Mouse (Mus musculus) Patski (cell line): ENCODE data around the gene Syndig1. TPM values are rescaled to one million over a fixed set of nuclear protein-coding genes. Genes with fewer than 3 reads are reported as not detected.

Experiments
- ATAC-seq: fragments of 100-300 bp; one replicate; pipeline ENCODE4 v1.8.0; 2021
- CTCF ChIA-PET: fragments of 350-600 bp; sonication (Branson Sonifier 250); formaldehyde crosslinking; loops from one replicate; lab custom pipeline; 2022; ENCODE audit warnings: inconsistent platforms; lab: Charles Lee
- POLR2A ChIA-PET: fragments of 350-600 bp; sonication (Branson Sonifier 250); formaldehyde crosslinking; loops from one replicate; lab custom pipeline; 2022; ENCODE audit warnings: antibody characterized with exemption, inconsistent platforms; lab: Charles Lee
- DNase-seq: peaks from one replicate; pipeline ENCODE4 v3.0.0-alpha.2; 2011; ENCODE audit warnings: low read depth, low spot score
- H3K27me3 ChIP-seq: fragments of 371-371 bp; one replicate; pipeline ENCODE4 v1.5.1; 2021
- CTCF ChIP-seq: fragments of 100-300 bp; IDR thresholded peaks from one replicate; pipeline ENCODE4 v1.5.1; 2021
- in situ Hi-C: fragments of 300-500 bp; cut with MboI; formaldehyde crosslinking; loops from 3 replicates; pipeline ENCODE4 v1.11.1; 2018; ENCODE audit warnings: low pct_unique_long_range_greater_than_20kb, mixed read lengths
- polyA plus RNA-seq: library from polyadenylated mRNA; unstranded; gene quantifications from one replicate; pipeline ENCODE4 v1.2.3, GENCODE M21; 2021

Syndig1 gene
- polyA plus RNA-seq, 1 experiment from 2014 or later = 0.04 TPM

DNA sequence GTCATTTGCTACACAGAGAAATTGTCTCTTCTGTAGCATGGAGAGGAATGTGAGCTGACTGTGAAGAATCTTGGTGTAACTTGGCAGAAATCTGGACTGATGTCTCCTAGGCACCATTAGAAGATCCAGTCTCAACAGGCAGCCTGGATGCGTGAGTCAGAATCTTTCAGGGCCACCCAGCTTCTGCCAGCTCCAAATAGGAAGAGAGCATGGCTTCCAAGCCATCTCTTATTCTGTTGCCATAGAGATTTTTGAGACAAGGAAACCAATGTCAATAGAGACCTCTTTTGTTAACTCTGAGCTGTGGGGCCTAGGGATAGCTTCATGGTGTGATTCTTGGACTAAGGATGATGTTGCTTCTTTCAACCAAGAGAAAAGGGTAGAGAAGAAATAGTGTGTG, 151.4 kb downstream of the Syndig1 start:
- ChIA-PET POLR2A (no interaction called here), CTCF (interaction anchor here (1.1 to 1.6 kb wide), 2 partner anchors 61 to 329 kb away, joined by 3 read pairs; no protein-coding TSS in a partner anchor)
- TF ChIP-seq CTCF = no peak
- in situ Hi-C loops = no loop called here
- DNase-seq = no peak
- no peaks in the 10 kb centered on the region for H3K27me3 ChIP-seq
- ATAC-seq = no peak

DNA sequence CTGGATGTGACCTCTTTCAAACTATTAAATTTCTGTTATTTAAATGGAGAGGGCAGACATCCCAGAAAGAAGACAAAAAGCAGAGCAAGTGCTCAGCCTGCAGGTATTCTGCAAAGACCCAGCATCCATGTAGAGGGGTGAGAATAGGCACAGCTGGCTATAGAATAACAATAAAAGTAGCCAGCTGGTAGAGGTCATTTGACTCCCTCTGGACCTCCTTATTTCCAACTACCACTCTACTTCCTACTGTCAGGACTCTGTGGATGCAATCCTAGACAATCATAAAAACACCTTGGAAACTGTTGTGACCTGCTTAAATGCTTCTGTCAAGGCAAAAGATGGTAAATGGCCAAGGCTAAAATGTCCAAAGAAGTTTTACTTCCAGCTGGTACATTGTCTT, 153.5 kb downstream of the Syndig1 start:
- ATAC-seq (no peak), DNase-seq (no peak)
- in situ Hi-C loops = no loop called here
- no peaks in the 10 kb centered on the region for H3K27me3 ChIP-seq
- ChIA-PET CTCF (interaction anchor here (0.7 kb wide), 1 partner anchor 9 kb away, joined by 3 read pairs; no protein-coding TSS in a partner anchor), POLR2A (no interaction called here)
- no peak for TF ChIP-seq CTCF

- CTCF ChIA-PET = no interaction called here
- POLR2A ChIA-PET = no interaction called here
- no peak for ATAC-seq
- no peak for DNase-seq
- H3K27me3 ChIP-seq = no peaks in the 10 kb centered on the region
- TF ChIP-seq CTCF = no peak
- in situ Hi-C loops = no loop called here
Observed at GRCm38 (mm10) chr2:149983107-149983506, 154.1 kb downstream of the Syndig1 start.

DNA sequence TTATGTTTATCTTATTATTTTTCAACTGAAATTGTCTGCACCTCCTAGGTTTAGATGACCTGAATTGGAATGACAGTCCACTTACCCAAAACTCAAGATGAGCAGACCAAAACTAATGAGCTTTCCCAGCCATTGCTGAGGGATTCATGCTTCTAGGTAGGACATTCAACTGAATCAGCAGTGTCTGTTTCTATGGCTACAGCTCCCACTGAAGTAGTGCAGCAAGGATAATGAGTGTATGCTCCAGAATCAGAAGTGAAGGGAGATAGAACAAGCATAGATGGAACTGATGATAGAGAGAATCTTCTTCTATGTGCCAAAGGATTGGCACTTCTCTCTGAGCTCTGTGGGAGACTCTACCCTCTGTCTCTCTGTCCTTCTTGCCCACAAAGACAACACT, 158.6 kb downstream of the Syndig1 start:
- no peak for TF ChIP-seq CTCF
- no peaks in the 10 kb centered on the region for H3K27me3 ChIP-seq
- in situ Hi-C loops = no loop called here
- ChIA-PET CTCF (interaction anchor here (1.1 to 1.4 kb wide), 3 partner anchors 10 to 229 kb away, joined by 3 to 5 read pairs (median 3); no protein-coding TSS in a partner anchor), POLR2A (no interaction called here)
- no peak for DNase-seq
- ATAC-seq = no peak

- no peak for TF ChIP-seq CTCF
- in situ Hi-C loops = no loop called here
- no peaks in the 10 kb centered on the region for H3K27me3 ChIP-seq
- ATAC-seq (no peak), DNase-seq (no peak)
- CTCF ChIA-PET = interaction anchor here (1.0 to 1.2 kb wide), 2 partner anchors 10 to 20 kb away, joined by 3 read pairs; no protein-coding TSS in a partner anchor
- POLR2A ChIA-PET = no interaction called here
Observed at GRCm38 (mm10) chr2:149991506-149991905, 162.5 kb downstream of the Syndig1 start.

DNA sequence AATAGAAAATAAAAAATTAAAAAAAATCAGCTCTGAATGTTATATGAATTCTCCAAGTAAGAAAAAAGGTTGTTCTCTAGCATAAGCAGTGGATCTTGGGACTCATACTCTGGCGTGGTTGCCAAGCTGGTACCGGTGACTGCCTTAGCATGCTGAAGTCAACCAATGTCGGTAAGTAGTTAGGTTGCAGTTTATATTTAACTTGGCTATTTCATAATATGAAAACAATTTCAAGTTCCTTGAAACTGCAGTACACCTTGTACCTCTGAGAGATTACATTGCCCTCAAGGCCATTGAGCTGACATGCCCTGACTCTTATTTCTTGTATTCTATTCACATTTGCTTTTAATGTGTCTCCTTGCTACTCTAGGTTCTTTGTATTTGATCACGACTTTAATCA, 163.9 kb downstream of the Syndig1 start:
- no peaks in the 10 kb centered on the region for H3K27me3 ChIP-seq
- ChIA-PET POLR2A (interaction anchor here (0.6 kb wide), 1 partner anchor 32 kb away, joined by 3 read pairs; no protein-coding TSS in a partner anchor), CTCF (no interaction called here)
- no peak for TF ChIP-seq CTCF
- ATAC-seq = no peak
- in situ Hi-C loops = no loop called here
- no peak for DNase-seq

GRCm38 (mm10) chr2:149996382-149996964, 167.5 kb downstream of the Syndig1 start:
- DNase-seq = no peak
- POLR2A ChIA-PET = no interaction called here

DNA sequence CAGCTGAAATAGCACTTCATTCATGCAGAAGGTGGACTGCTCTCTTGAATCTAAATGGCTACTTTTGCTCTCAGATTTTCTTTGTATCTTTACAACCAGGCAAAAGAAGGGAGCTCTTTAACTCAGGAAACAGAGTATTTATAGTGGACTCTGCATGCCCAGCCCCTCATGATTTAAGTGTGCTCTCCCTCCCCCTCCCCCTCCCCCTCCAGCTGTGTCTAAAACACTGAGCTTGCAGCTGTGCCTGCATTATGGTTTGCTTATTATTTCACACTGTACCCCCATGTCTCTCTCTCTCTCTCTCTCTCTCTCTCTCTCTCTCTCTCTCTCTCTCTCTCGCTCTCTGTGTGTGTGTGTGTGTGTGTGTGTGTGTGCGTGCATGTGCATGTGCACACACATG, 168.6 kb downstream of the Syndig1 start:
- H3K27me3 ChIP-seq = no peaks in the 10 kb centered on the region
- no peak for TF ChIP-seq CTCF
- ChIA-PET CTCF (interaction anchor here (0.9 to 1.2 kb wide), 3 partner anchors 10 to 11 kb away, joined by 3 to 5 read pairs (median 4); no protein-coding TSS in a partner anchor), POLR2A (no interaction called here)
- in situ Hi-C loops = no loop called here
- DNase-seq (no peak), ATAC-seq (no peak)

More at GRCm38 (mm10) chr2:149996382-149996964, 167.5 kb downstream of the Syndig1 start:
- no peak for TF ChIP-seq CTCF
- in situ Hi-C loops = no loop called here
- no peak for ATAC-seq
- CTCF ChIA-PET = no interaction called here
- H3K27me3 ChIP-seq = no peaks in the 10 kb centered on the region

GRCm38 (mm10) chr2:149998373-149999108, 169.5 kb downstream of the Syndig1 start:
- ATAC-seq (peak; percentile 83), DNase-seq (peak; percentile 46)
- CTCF ChIA-PET = interaction anchor here (0.9 to 1.2 kb wide), 2 partner anchors 10 to 11 kb away, joined by 3 to 5 read pairs; no protein-coding TSS in a partner anchor
- POLR2A ChIA-PET = no interaction called here
- no peaks in the 10 kb centered on the region for H3K27me3 ChIP-seq
- in situ Hi-C loops = no loop called here
- TF ChIP-seq CTCF = peak; percentile 30

- no peak for TF ChIP-seq CTCF
- CTCF ChIA-PET = interaction anchor here (0.9 kb wide), 1 partner anchor 24 kb away, joined by 3 read pairs; no protein-coding TSS in a partner anchor
- POLR2A ChIA-PET = no interaction called here
- no peak for ATAC-seq
- no peaks in the 10 kb centered on the region for H3K27me3 ChIP-seq
- no peak for DNase-seq
- in situ Hi-C loops = no loop called here
Observed at GRCm38 (mm10) chr2:150000564-150000963, 171.6 kb downstream of the Syndig1 start.

DNA sequence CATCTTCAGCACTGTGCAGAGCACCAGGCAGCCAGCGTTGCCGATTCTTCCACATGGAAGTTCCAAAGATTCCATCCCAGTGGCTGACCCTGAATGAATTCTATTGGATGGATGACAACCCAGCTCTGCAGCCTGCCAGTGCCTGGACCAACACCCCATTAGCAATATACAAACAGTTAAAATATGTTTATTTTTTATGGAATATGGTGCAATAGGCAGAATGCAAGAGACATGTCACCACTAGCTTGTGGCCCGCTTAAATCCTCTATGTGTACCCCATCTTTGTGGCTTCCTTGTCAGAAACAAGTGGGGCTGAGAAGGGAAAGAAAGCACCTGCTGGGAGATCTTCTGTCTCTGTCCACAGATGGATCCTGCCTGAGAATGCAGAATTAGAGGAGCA, 174.5 kb downstream of the Syndig1 start:
- CTCF ChIA-PET = interaction anchor here (1.2 kb wide), 1 partner anchor 11 kb away, joined by 5 read pairs; no protein-coding TSS in a partner anchor
- no peaks in the 10 kb centered on the region for H3K27me3 ChIP-seq
- TF ChIP-seq CTCF = no peak
- no peak for DNase-seq
- no peak for ATAC-seq
- POLR2A ChIA-PET = no interaction called here
- in situ Hi-C loops = no loop called here
